Mouse (Mus musculus) myocyte (in vitro differentiated cells): ENCODE results near the gene Rtn2.

ENCODE experiments used
- MAX ChIP-seq: IDR thresholded peaks from one replicate; pipeline ENCODE4 v1.6.1; 2011; ENCODE audit warnings: low read depth, mild to moderate bottlenecking, control low read depth
- MYOG ChIP-seq, 3 experiments: IDR thresholded peaks; one replicate each; pipeline ENCODE4 v1.6.1; 2011; ENCODE audit warnings: control low read depth in 2 of 3, low read depth in 2 of 3, mild to moderate bottlenecking in 2 of 3; ENCODE audit not compliant: insufficient read length in 2 of 3, control insufficient read depth in 1 of 3, insufficient read depth in 1 of 3
- POLR2A ChIP-seq: IDR thresholded peaks from one replicate; pipeline ENCODE4 v1.6.1; 2011; ENCODE audit warnings: low read depth, mild to moderate bottlenecking, control low read depth, moderate library complexity; ENCODE audit not compliant: insufficient read length
- TCF12 ChIP-seq: IDR thresholded peaks from one replicate; pipeline ENCODE4 v1.6.1; 2011; ENCODE audit warnings: mild to moderate bottlenecking, control low read depth; ENCODE audit not compliant: poor library complexity, insufficient read depth, severe bottlenecking
- TCF3 ChIP-seq: IDR thresholded peaks from one replicate; pipeline ENCODE4 v1.6.1; 2011; ENCODE audit warnings: low read depth, control low read depth; ENCODE audit not compliant: insufficient read length
- USF1 ChIP-seq: IDR thresholded peaks from one replicate; pipeline ENCODE4 v1.6.1; 2011; ENCODE audit warnings: low read depth, mild to moderate bottlenecking, control low read depth, moderate library complexity

DNA sequence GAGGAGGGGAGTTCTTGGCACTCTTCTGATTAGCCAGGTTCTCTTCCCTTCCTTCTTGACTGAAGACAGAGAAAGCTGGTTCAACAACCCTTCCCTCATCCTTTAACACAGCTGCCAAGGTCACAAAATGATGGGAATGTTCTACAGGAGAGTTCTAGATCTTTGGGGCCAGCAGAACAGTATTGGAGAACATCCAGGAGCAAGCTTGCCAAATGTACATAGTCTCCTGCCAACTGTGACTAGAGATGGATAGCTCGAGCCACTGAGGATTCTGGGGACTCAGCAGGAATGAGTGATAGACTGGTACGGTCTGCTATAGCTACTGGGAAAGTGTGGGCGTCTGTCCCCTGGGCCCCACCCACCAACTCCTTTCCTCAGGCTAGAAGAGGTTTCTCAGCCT is 24.1 kb upstream of the Rtn2 start:
- TF ChIP-seq TCF12 (no peak), POLR2A (no peak), MYOG (IDR thresholded peaks at IDR 0.05; ENCODE audit: control insufficient read depth in 1 of 3, insufficient read depth in 1 of 3, insufficient read length in 2 of 3, low read depth in 2 of 3) (no peak), USF1 (no peak), MAX (no peak), TCF3 (no peak)
